Mouse (Mus musculus): ENCODE results near the gene Aldh3b1. TPM values are rescaled to one million over a fixed set of nuclear protein-coding genes. Genes with fewer than 3 reads are reported as not detected.

Gene Aldh3b1
- polyA plus RNA-seq, 1 experiment from 2014 or later, result 67.9 TPM

DNA sequence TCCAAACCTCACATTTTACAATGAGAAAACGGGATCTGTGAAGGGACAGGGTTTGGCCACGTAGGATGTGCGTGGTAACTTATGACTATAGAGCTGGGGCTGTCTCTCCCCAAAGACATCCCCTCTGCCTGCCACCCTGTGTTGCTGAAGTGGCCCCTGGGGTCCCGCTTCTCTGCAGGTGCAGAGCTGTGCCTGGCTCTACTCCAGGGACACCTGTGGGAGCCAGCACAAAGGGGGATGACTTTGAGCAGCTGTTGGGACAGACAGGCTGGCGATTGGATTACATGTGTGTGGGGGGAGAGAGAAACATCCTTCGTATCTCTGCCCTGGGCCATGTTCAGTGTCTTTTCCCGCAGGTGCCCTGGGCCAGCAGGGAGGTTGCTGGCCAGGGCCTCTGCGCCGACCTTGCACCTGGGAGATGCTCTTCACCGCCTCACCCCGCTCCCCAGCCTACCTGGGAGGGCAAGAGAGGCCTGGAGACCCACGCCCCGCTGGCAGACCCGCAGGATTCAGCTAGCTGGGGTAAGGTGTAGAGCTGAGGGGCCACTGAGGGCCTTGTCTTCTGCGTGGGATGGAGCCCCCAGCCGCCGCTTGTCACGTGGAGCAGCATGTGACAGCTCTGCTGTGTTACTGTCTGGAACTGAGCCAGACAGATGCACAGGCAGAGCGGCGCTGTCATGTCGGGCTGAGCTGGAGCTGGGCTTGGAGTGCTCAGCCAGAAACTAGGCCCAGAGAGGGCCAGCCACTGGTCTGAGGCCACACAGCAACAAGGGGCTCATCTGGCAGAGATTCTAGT is 852 bp upstream of the Aldh3b1 start:
- H3K79me2 ChIP-seq (ENCODE audit: inconsistent target), result peaks cover 39% of the 10 kb centered on the region
- H3K4me3 ChIP-seq (ENCODE audit: inconsistent target), result no peak overlapping the region
- no peaks in the 10 kb centered on the region; the same call in 1 of the 2 replicates for H3K36me3 ChIP-seq (ENCODE audit: inconsistent target)
- H3K27ac ChIP-seq, result peak overlapping the region; percentile 92
- WGBS (ENCODE audit: missing documents), result 84% methylated on average over 17 of the region's 21 CpGs

DNA sequence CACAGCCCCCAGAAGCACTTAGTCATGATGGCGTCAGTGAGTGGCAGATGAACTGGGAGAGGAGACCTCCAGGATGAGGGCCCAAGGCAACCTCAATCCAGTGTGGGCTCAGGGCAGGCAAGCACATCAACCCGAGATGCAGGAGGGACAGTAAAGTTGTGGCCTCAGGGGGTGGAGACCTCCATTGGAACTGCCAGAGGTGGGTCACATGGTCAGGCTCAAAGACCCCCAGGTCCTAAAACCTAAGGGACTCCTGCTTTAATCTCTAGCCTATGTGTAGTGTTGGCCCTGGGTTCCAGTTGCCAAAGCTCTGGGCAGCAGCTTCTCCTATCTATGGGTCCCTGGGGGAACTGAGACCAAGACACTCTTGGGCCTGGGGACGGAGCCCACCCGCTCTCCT is 829 bp downstream of the Aldh3b1 start:
- peaks cover 49% of the 10 kb centered on the region for H3K79me2 ChIP-seq (ENCODE audit: inconsistent target)
- 49% methylated on average over 4 of the region's 4 CpGs for WGBS (ENCODE audit: missing documents)
- H3K36me3 ChIP-seq (ENCODE audit: inconsistent target), result no peaks in the 10 kb centered on the region; the same call in 1 of the 2 replicates
- H3K27ac ChIP-seq, result peak overlapping the region; percentile 92
- peak overlapping the region; percentile 34 for H3K4me3 ChIP-seq (ENCODE audit: inconsistent target)

DNA sequence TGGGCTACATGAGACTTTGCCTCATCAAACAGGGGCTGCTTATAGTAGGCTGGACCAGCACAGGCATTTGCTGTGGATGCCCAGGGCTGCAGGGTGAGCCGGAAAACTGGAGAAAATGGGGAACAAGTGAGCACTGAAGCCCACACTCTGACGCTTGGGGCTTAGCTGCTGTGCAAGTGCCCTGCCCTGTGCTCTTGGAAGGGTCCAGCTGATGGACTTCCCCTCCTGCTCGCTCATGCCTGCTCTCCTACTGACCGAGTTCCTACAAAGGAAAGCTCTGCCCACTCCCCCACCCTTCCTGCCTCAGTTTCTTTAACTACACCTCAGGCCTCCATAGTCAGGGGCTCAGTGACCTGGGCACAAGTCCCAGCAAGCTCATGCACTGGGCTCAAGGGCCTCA is 1.6 kb downstream of the Aldh3b1 start:
- WGBS (ENCODE audit: missing documents), result 56% methylated on average over 4 of the region's 4 CpGs
- H3K4me3 ChIP-seq (ENCODE audit: inconsistent target), result no peak overlapping the region

DNA sequence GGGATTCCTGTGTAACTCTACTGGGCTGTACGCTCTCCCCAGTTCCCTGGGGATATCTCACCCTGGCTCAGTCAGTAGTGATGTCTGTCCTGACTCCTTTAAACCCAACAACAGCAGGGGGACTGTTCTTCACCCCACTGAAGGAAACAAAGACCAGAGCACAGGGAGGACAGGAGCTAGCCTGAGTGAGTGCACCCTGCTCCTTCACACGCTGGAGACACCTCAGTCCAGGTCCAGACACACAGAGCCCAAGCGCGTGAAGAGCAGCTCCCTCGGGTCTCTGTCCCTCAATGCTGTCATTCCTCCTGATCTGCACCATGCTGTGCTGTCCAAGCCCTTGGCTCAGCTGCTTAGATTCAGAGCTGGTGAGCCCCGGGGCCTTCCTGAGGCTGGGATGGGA is 2.9 kb downstream of the Aldh3b1 start:
- 91% methylated on average over 6 of the region's 6 CpGs for WGBS (ENCODE audit: missing documents)
- Histone ChIP-seq H3K79me2 (ENCODE audit: inconsistent target) (peaks cover 49% of the 10 kb centered on the region), H3K27ac (no peak overlapping the region), H3K4me3 (ENCODE audit: inconsistent target) (no peak overlapping the region), H3K36me3 (ENCODE audit: inconsistent target) (peaks cover 3% of the 10 kb centered on the region; the same call in 1 of the 2 replicates)

More for the DNA sequence above, 1.6 kb downstream of the Aldh3b1 start:
- Histone ChIP-seq H3K27ac (peak overlapping the region; percentile 42), H3K36me3 (ENCODE audit: inconsistent target) (no peaks in the 10 kb centered on the region; the same call in 1 of the 2 replicates), H3K79me2 (ENCODE audit: inconsistent target) (peaks cover 49% of the 10 kb centered on the region)

DNA sequence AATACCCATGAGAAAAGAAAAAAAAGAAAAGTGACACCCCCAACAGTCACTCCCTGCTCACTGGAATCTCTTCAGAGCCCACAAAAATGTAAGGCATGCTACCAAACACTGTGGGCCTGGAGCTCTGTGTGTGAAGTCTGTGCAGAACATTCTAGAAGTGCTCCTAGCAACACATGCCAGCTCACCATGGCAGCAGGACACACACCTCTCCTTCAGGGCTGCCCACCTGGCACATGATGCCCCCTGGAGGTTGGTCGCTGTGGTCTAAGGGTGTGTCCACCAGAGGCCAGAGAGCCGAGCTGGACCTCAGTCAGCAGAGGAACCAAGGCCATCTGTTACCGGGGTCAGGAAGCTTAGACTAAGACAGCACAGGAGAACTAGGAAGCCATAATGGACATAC is 3.3 kb downstream of the Aldh3b1 start:
- peaks cover 7% of the 10 kb centered on the region for H3K36me3 ChIP-seq (ENCODE audit: inconsistent target)
- H3K79me2 ChIP-seq (ENCODE audit: inconsistent target), result peaks cover 49% of the 10 kb centered on the region
- 74% methylated on average over 3 of the region's 3 CpGs for WGBS (ENCODE audit: missing documents)
- no peak overlapping the region for H3K4me3 ChIP-seq (ENCODE audit: inconsistent target)
- H3K27ac ChIP-seq, result no peak overlapping the region

DNA sequence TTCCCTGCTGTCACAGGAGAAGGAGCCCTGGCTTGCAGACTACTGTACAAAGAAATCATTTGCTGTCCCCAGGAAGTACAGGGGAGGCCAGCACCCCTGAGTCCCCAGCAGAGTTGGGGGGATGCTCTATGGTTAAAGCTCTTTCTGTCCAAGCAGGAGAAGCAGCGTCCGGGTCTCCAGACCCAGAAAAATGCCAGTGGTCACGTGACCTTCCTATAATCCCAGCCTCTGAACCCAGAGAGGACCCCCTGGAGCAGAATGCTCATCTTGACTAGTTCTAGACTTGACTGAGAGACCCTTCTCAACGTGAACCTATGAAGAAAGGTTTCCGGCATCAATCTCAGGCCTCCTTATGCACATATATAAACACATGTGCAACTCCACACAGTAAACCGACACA is 3.7 kb downstream of the Aldh3b1 start:
- Histone ChIP-seq H3K27ac (no peak overlapping the region), H3K79me2 (ENCODE audit: inconsistent target) (peaks cover 49% of the 10 kb centered on the region), H3K4me3 (ENCODE audit: inconsistent target) (no peak overlapping the region), H3K36me3 (ENCODE audit: inconsistent target) (peaks cover 11% of the 10 kb centered on the region)
- WGBS (ENCODE audit: missing documents), result 92% methylated on average over 6 of the region's 6 CpGs

DNA sequence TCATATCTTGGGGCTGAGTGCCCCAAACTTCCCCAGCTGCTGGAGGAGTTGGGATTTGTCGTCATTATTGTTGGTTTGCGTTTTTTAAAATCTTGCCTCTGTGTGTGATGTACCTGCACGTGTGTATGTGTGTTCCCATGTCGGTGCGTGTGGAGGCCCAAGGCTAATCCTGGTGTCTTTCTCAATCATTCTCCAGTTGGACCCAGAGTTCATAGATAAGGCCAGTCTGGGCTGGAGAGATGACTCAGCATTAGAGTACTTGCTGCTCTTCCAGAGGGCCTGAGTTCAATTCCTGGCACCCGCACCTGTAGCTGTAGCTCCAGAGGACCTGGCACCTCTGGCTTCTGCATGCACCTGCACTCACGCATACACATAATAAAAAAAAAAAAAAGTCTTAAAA is 4.7 kb downstream of the Aldh3b1 start:
- Histone ChIP-seq H3K27ac (peak overlapping the region; percentile 78), H3K79me2 (ENCODE audit: inconsistent target) (peaks cover 49% of the 10 kb centered on the region), H3K36me3 (ENCODE audit: inconsistent target) (peaks cover 21% of the 10 kb centered on the region), H3K4me3 (ENCODE audit: inconsistent target) (no peak overlapping the region)
- 95% methylated on average over 7 of the region's 7 CpGs for WGBS (ENCODE audit: missing documents)

DNA sequence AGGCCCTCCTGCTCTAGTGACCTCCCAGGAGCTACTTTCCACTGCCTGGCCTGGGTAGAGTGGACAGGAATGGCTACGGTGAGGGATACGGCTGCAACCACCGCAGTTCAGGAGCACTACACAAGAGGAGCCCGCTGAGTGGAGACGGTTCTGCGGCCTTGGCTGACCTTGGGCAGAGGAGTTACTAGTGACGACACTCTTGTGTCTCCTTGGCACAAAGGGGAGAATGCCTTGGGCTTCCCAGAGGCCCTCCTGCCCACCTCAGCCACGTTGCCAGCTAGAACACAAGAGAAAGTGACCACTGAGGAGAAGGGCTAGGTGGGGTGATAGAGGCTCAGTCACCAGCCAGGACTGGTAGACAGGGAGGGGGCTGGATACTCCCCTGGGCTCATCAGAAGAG is 5.4 kb downstream of the Aldh3b1 start:
- Histone ChIP-seq H3K27ac (peak overlapping the region; percentile 78), H3K4me3 (ENCODE audit: inconsistent target) (no peak overlapping the region), H3K79me2 (ENCODE audit: inconsistent target) (peaks cover 49% of the 10 kb centered on the region), H3K36me3 (ENCODE audit: inconsistent target) (peaks cover 27% of the 10 kb centered on the region)
- 79% methylated on average over 8 of the region's 8 CpGs for WGBS (ENCODE audit: missing documents)

DNA sequence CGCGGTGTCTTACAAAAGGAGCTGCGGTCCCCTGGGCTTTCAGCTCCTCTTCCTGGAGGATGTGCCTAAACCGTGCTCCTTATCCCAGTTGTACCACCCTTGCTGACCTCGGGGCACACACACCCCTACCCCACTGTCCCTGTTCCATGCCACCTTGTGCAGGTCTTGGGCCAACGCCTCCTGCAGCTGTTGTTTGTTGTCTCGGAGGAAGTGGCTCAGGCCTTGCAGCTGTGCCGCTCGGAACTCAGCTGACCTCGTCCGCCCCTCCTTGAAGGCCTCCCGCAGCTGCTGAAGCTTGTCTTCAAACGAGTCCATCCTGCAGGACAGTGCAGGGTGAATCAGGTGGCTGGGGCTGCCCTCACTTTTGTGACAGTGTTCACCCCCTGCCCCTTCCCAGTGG is 6.0 kb downstream of the Aldh3b1 start:
- peak overlapping the region; percentile 78 for H3K27ac ChIP-seq
- 41% methylated on average over 13 of the region's 13 CpGs for WGBS (ENCODE audit: missing documents)
- peaks cover 33% of the 10 kb centered on the region for H3K36me3 ChIP-seq (ENCODE audit: inconsistent target)
- H3K4me3 ChIP-seq (ENCODE audit: inconsistent target), result no peak overlapping the region
- peaks cover 43% of the 10 kb centered on the region for H3K79me2 ChIP-seq (ENCODE audit: inconsistent target)

DNA sequence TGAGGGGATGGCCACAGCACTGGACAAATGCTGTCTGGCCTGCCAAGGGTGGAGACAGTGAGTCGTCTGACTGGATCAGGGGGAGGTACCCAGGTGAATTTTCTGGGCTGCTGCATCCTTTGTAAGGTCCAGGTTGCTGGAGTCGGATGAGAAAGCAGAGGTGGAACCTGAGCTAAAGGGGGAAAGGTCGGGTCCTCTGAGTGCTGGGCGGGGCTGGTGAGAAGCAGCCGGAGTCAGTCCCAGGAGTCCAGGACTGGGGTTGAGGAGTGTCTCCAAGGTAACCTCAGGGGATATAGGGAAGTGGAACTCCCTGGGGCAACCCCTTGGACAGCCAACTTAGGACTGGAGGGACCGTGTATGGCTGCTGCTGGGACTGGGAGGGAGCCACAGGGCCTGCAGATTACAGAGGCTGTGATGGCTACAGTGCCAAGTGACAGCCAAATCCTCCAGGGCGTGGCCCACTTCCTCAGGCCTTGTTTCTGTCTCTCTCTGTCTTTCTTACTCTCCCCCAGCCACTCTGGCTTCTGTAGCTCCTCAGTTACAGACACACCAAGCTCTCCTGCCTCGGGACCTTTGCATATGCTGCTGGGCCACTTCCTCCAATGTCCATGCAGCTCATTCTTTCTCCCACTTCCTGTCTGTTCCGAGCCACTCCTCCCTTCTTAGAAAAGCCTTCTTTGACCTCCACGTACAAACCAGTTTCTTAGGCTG is 6.8 kb downstream of the Aldh3b1 start:
- Histone ChIP-seq H3K79me2 (ENCODE audit: inconsistent target) (peaks cover 37% of the 10 kb centered on the region), H3K27ac (peak overlapping the region; percentile 78), H3K36me3 (ENCODE audit: inconsistent target) (peaks cover 40% of the 10 kb centered on the region), H3K4me3 (ENCODE audit: inconsistent target) (no peak overlapping the region)
- 39% methylated on average over 9 of the region's 10 CpGs for WGBS (ENCODE audit: missing documents)

DNA sequence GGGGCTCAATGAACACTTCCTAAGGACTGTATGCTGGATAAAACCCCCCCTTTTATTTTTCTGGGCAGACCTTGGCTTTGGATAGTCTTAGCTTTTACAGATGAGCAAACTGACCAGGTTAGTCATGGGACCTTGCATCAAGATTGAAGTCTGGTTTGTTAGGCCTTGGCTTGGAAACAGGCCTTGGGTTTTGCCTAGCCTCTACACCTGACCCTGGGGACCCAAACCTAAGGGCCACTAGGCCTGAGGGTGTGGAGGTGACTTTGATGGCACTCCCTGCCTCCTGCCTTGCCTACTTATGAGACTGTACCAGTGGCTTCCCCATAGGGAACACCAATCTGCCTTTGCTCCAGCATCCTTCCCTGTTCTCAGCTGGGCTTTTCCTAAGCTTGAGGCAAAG is 9.7 kb downstream of the Aldh3b1 start:
- Histone ChIP-seq H3K79me2 (ENCODE audit: inconsistent target) (peaks cover 8% of the 10 kb centered on the region; the same call in 1 of the 2 replicates), H3K4me3 (ENCODE audit: inconsistent target) (no peak overlapping the region), H3K36me3 (ENCODE audit: inconsistent target) (peaks cover 53% of the 10 kb centered on the region), H3K27ac (no peak overlapping the region)

DNA sequence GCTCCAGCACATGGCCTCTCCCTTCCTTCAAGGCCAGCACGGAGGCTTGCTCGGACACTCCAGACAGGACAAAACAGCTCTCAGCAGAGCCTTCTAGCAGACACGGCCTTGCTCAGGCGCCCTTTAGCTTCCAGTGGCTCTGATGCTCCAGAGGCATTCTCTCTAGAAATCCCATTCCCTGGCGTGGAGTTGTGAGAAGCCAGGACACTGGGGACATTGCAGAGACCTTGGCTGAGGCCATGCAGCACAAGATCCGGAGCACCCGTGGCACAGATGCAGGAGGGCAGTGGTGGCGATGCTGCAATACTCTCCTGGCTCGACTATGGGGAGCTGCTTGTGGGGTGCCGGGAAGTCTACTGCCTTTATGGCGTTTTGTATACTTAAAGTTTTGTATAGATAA is 12.9 kb downstream of the Aldh3b1 start:
- H3K79me2 ChIP-seq (ENCODE audit: inconsistent target), result peaks cover 11% of the 10 kb centered on the region
- no peak overlapping the region for H3K4me3 ChIP-seq (ENCODE audit: inconsistent target)
- H3K36me3 ChIP-seq (ENCODE audit: inconsistent target), result peaks cover 50% of the 10 kb centered on the region
- WGBS (ENCODE audit: missing documents), result 86% methylated on average over 11 of the region's 11 CpGs
- H3K27ac ChIP-seq, result no peak overlapping the region

DNA sequence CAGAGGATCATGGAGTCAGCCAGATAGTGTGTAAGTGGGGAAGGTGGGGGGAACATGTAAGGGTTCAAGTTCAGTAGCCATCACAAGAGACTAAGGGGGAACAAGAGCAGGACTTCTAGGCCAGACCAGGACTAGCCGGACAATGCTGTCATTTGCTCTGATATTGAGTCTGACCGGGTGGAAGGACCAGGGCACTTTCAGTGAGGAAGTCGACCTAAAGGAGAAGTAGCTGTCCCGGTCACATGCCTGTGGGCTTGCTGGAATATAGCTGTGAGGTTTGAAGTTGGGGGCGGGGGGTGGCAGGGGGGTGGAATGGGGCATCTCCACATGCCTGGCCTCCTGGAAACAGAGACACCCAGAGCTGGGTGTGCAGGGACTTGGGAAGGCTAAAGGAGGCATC is 15.1 kb downstream of the Aldh3b1 start:
- Histone ChIP-seq H3K27ac (peak overlapping the region; percentile 100), H3K79me2 (ENCODE audit: inconsistent target) (peaks cover 33% of the 10 kb centered on the region), H3K4me3 (ENCODE audit: inconsistent target) (no peak overlapping the region), H3K36me3 (ENCODE audit: inconsistent target) (peaks cover 34% of the 10 kb centered on the region; the same call in 1 of the 2 replicates)
- 3% methylated on average over 4 of the region's 5 CpGs for WGBS (ENCODE audit: missing documents)

DNA sequence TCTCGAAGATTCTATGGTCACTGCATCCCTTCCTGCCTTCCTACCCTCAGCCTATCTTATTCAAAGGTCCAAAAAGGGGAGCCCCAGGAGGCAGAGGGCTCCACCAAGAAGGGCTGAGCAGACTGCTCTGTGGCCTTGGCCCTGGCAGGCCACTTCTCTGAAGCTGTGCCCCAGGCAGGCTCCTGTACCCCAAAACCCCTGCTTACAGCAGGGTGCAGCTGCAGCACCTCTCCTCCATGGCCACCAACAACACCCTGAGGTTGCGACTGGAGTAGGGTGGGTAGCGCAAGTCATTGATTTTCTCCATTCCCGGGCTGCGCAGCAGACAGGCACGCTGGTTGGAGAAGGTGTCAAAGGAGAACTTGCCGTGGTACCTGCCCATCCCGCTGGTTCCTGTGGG is 15.9 kb downstream of the Aldh3b1 start:
- WGBS (ENCODE audit: missing documents), result 81% methylated on average over 8 of the region's 8 CpGs
- peaks cover 41% of the 10 kb centered on the region for H3K79me2 ChIP-seq (ENCODE audit: inconsistent target)

More for the DNA sequence above, 15.9 kb downstream of the Aldh3b1 start:
- H3K4me3 ChIP-seq (ENCODE audit: inconsistent target), result peak overlapping the region; percentile 62
- peak overlapping the region; percentile 100 for H3K27ac ChIP-seq
- peaks cover 33% of the 10 kb centered on the region; the same call in 1 of the 2 replicates for H3K36me3 ChIP-seq (ENCODE audit: inconsistent target)

Data from macrophage (primary cell).